Mouse (Mus musculus) heart, postnatal 0 days (tissue): ENCODE measurements at regions not wholly inside any gene's neighbourhood (a gene's known extent, or its start where the extent isn't known, plus 50 kb on each side); places are given as distances from the start of the nearest gene placed in this dataset.
"Not testable (repeated sequence)": the region's sequence is repeated elsewhere in the genome, so short reads cannot be mapped to it uniquely, and the experiment has no call there.

Experiments used
- ATAC-seq: fragments of 200-750 bp; cut with Nextera tagmentation; 2 replicates; pipeline ENCODE4 v1.8.0; 2017; ENCODE audit warnings: low read depth, moderate number of reproducible peaks, moderate library complexity; ENCODE audit not compliant: insufficient read depth
- DNase-seq: peaks from one replicate; pipeline ENCODE4 v3.0.0-alpha.2; 2016; ENCODE audit warnings: low spot score
- H3K27ac ChIP-seq: fragments of 300-500 bp; sonication (generic); 2 replicates; pipeline ENCODE4 v1.5.1; 2014; ENCODE audit warnings: low read depth, mild to moderate bottlenecking
- H3K27me3 ChIP-seq: fragments of 300-500 bp; sonication (generic); 2 replicates; pipeline ENCODE4 v1.6.1; 2014; ENCODE audit warnings: low read length, mixed read lengths; ENCODE audit not compliant: control insufficient read depth, insufficient read depth
- H3K36me3 ChIP-seq: fragments of 300-500 bp; sonication (generic); replicated peaks from 2 replicates; pipeline ENCODE4 v1.6.1; 2014; ENCODE audit warnings: low read length, mixed read lengths; ENCODE audit not compliant: control insufficient read depth, insufficient read depth
- H3K4me1 ChIP-seq: fragments of 300-500 bp; sonication (generic); 2 replicates; pipeline ENCODE4 v1.6.1; 2014; ENCODE audit warnings: antibody characterized with exemption; ENCODE audit not compliant: control insufficient read depth, insufficient read depth
- H3K4me2 ChIP-seq: fragments of 300-500 bp; sonication (generic); 2 replicates; pipeline ENCODE4 v1.6.1; 2014; ENCODE audit warnings: low read depth, mild to moderate bottlenecking, low read length, moderate library complexity
- H3K4me3 ChIP-seq: fragments of 300-500 bp; sonication (generic); 2 replicates; pipeline ENCODE4 v1.5.1; 2014; ENCODE audit warnings: low read depth, low read length
- H3K9ac ChIP-seq: fragments of 300-500 bp; sonication (generic); replicated peaks from 2 replicates; pipeline ENCODE4 v1.6.1; 2014; ENCODE audit warnings: low read depth, low read length, mixed read lengths
- H3K9me3 ChIP-seq: fragments of 300-500 bp; sonication (generic); replicated peaks from 2 replicates; pipeline ENCODE4 v1.6.1; 2016; ENCODE audit warnings: low read length; ENCODE audit not compliant: control insufficient read depth
- CTCF ChIP-seq: IDR thresholded peaks from 2 replicates; pipeline ENCODE4 v1.5.1; 2016; ENCODE audit warnings: antibody characterized with exemption, control low read depth, low read depth
- EP300 ChIP-seq: IDR thresholded peaks from 2 replicates; pipeline ENCODE4 v1.6.1; 2016; ENCODE audit warnings: antibody characterized with exemption, low read depth
- WGBS: fragments of 180-500 bp; shearing (Covaris S2); extraction: QIAGEN DNeasy Blood & Tissue Kit; methylation state at CpG from one replicate; pipeline ENCODE4 v1.1.7; 2014; 5-methylcytosine and 5-hydroxymethylcytosine counted together

DNA sequence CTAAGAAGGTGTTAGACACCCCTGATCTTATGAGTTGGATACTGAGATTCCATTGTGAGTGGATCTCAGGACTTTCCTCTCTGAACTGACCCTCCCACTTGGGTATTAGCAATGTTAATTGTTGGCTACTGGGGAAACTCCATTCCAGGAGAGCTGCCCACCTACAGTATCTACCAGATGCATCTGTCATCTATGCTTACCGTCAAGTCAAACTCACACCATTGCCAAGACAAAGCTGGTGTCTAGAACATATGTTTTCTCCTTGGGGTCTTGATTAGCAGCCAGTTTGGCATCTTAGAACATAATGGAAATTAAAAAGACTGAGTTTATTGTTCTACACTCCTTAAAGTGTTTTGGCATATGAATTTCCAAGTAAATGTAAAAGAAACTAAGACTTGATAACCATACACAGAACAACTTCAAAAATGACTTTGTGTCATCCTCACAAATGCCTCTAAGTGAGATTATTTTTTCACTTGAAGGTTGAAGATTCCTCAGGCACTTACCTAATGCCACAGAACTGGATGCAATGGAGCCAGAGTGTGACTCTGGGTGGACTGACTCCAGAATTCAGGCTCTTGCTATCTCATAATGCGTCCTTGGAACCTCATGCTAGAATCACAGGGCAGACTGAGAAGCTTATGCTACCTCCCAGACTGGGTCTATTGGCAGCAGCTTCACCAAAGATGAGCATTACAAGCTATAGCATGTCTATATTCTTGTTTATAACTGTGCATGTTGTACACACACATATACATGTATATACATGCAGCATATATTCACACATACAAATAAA, 107.5 kb upstream of the Rnf152 start:
- ATAC-seq = no peak
- H3K4me3 ChIP-seq = no peak overlapping the region
- no peak overlapping the region for H3K9ac ChIP-seq
- H3K27me3 ChIP-seq = no peaks in the 10 kb centered on the region
- no peaks in the 10 kb centered on the region for H3K36me3 ChIP-seq
- H3K27ac ChIP-seq = no peak overlapping the region
- H3K9me3 ChIP-seq = no peaks in the 10 kb centered on the region
- no peak for DNase-seq
- 0 out of 2 replicates have a peak, but pooled peaks cover 3% of the 10 kb centered on the region for H3K4me1 ChIP-seq
- WGBS = 71% methylated on average over 2 of the region's 2 CpGs
- no peak for TF ChIP-seq CTCF
- TF ChIP-seq EP300 = no peak
- no peak overlapping the region for H3K4me2 ChIP-seq

DNA sequence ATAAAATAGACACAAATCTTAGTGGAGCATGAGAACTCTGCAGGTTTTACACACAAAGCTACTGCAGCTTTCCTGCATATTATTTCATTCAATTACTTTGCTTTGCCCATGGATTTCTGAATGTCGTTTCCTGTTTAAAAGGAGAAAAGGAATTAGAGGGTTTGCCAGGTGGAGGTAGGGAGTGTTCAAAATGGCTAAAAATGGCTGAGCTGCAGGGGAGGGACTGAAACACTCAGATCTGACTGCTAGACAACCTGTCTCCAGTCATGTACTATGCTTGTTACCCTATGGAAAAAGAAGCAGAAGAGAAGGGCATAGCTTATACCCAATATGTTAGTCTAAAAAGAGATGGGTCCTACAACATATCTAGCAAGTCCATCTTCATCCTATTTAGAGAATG, 106.2 kb upstream of the Rnf152 start:
- no peak for DNase-seq
- Histone ChIP-seq H3K9me3 (no peaks in the 10 kb centered on the region), H3K4me3 (no peak overlapping the region), H3K4me1 (0 out of 2 replicates have a peak, but pooled peaks cover 3% of the 10 kb centered on the region), H3K9ac (no peak overlapping the region), H3K4me2 (no peak overlapping the region), H3K27me3 (no peaks in the 10 kb centered on the region), H3K27ac (no peak overlapping the region), H3K36me3 (no peaks in the 10 kb centered on the region)
- ATAC-seq = no peak
- TF ChIP-seq CTCF (no peak), EP300 (no peak)
- WGBS = 72% methylated on average over 1 of the region's 1 CpGs

DNA sequence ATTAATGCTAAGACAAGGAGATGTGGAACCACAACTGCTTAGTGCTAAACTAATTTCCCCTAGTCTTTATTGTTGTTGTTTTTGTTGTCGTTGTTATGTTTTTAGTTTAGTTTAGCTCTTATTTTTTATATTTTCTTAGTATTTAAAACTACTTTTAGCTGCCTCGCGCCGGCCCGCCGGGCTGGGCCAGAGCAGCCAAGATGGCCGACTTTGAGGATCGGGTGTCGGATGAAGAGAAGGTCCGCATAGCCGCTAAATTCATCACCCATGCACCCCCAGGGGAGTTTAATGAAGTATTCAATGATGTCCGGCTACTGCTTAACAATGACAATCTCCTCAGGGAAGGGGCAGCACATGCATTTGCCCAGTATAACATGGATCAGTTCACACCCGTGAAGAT, 99.3 kb upstream of the Rnf152 start:
- not testable (repeated sequence) for H3K4me3 ChIP-seq, H3K4me1 ChIP-seq, ATAC-seq, H3K27me3 ChIP-seq, H3K9me3 ChIP-seq, H3K36me3 ChIP-seq, H3K9ac ChIP-seq, DNase-seq, H3K4me2 ChIP-seq, H3K27ac ChIP-seq
- WGBS = 94% methylated on average over 13 of the region's 13 CpGs

DNA sequence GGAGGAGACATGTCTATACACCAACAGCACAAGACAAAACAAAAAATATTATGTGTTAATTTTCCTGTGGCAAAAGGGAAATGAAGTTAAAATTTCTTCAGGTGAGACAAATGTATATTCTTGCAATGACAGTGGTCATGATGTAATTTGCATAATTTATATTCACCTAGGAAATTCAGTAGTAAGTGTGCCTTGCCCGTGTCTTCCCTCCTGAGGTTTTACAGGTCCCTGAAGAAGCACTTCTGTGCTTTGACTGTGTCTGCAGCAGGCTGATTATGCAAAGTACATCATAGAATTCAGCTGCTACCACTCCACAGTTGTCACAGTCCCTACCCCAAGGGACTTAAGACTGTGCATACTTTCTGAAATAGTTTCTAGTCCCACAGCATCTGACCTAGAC, 98.2 kb upstream of the Rnf152 start:
- Histone ChIP-seq H3K9me3 (0 out of 2 replicates have a peak, but pooled peaks cover 4% of the 10 kb centered on the region), H3K9ac (no peak overlapping the region), H3K4me2 (no peak overlapping the region), H3K36me3 (no peaks in the 10 kb centered on the region), H3K4me1 (no peaks in the 10 kb centered on the region), H3K27ac (no peak overlapping the region), H3K27me3 (no peaks in the 10 kb centered on the region), H3K4me3 (no peak overlapping the region)
- WGBS = 71% methylated on average over 1 of the region's 1 CpGs
- ATAC-seq (no peak), DNase-seq (no peak)
- TF ChIP-seq CTCF (no peak), EP300 (no peak)

DNA sequence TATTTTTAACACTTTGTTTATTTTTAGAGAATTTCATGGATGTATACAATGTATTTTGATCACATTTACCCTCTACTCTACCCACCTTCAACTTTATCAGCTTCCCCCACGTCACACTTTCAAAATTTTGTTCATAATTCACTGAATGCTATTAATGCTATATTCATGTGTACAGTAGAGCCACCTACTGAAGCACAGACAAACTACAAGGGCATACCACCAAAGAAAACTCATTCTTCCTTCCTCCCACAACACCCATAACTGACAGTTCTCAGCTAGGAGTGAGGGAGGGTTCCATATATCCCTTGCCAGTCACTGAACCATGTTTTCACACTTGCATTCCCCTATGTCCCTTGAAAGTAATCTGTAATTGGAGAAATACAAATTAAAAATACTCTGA, 89.7 kb upstream of the Rnf152 start:
- no peak overlapping the region for H3K4me3 ChIP-seq
- WGBS = 52% methylated on average over 1 of the region's 1 CpGs
- no peak for ATAC-seq

DNA sequence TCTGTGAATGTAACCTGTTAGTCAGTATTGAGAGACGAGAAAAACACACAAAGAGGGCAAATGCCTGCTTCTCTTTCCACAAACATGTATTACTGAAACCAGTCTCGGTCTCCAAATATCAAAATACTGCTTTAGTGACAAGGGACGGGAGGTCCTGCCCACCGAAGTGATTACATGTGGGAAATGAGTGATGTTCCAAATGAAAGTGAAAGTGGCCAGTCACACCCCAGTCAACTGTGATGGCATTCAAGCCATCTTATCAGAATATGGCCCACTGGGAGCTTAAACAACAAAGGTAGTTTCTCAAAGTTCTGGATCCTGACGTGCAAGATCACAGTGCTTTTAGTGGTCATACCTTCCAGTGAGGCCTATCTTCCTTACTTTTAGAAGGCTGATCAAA, 87.0 kb upstream of the Rnf152 start:
- Histone ChIP-seq H3K27me3 (no peaks in the 10 kb centered on the region), H3K36me3 (no peaks in the 10 kb centered on the region), H3K9ac (no peak overlapping the region), H3K4me3 (no peak overlapping the region), H3K9me3 (no peaks in the 10 kb centered on the region), H3K4me1 (no peaks in the 10 kb centered on the region), H3K27ac (no peak overlapping the region), H3K4me2 (no peak overlapping the region)
- ATAC-seq (no peak), DNase-seq (no peak)
- 79% methylated on average over 5 of the region's 5 CpGs for WGBS
- TF ChIP-seq CTCF (no peak), EP300 (no peak)

More for the DNA sequence above, 89.7 kb upstream of the Rnf152 start:
- no peaks in the 10 kb centered on the region for H3K36me3 ChIP-seq
- no peak for DNase-seq
- no peak for TF ChIP-seq EP300
- peak; percentile 33 for TF ChIP-seq CTCF
- H3K27ac ChIP-seq = no peak overlapping the region
- no peak overlapping the region for H3K9ac ChIP-seq
- H3K4me2 ChIP-seq = no peak overlapping the region
- 0 out of 2 replicates have a peak, but pooled peaks cover under 1% of the 10 kb centered on the region for H3K9me3 ChIP-seq
- H3K27me3 ChIP-seq = no peaks in the 10 kb centered on the region
- H3K4me1 ChIP-seq = no peaks in the 10 kb centered on the region
